In the genomic region with DNA sequence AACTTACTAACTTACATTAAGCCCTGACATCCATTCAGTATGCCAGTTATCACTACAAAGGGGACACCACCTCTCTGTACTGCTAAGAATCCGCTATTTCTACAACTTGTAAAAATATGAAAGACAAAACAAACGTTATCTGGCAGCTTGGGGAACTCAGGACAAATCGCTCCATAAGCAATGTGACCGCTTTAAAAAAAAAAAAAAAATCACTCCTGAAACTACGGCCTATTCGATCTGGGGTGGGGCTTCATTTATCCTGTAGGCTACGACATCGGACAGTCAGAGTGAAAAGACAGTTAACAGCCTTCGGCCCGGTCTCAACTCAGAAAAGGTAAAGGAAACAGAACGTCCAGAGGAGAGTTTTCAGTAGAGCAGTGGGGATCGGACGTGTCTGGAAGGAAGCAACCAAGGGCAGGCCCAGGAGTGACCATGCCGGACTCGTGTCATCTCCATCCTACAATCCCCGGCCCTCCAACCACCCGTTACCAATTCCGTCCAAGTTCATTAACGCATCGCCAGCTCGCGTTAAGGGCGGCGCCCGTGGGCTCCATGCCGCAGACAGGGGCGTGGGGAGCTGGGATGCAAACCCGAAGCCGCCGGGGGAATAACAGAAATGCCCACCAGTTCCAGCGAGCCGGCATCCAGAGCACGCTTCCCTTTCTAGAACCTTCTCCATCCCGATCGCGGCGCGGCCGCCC, we compare ENCODE assay signal across 8 mouse cellular contexts. TPM values are rescaled to one million over a fixed set of nuclear protein-coding genes. Genes with fewer than 3 reads are reported as not detected.
DNase-seq lines count a peak whose midpoint lies in the region; ATAC-seq and TF ChIP-seq lines count a peak whose summit lies in the region.

No protein-coding gene starts in this region.

- peak overlapping the region; percentile 100 for H3K9ac ChIP-seq in liver, postnatal 0 days (replicated peaks)

- peak; percentile 11 to 21 for DNase-seq in frontal cortex, postnatal 25 days (ENCODE audit: low spot score in 2 of 2)
- no peak for DNase-seq in frontal cortex, adult 2 months (ENCODE audit: extremely low spot score in 1 of 2, low spot score in 1 of 2)
- peak in 1 of 2 experiments; percentile 2 for DNase-seq in spleen, adult 2 months (ENCODE audit: low read depth in 1 of 2, low spot score in 2 of 2)
- DNase-seq in spleen, postnatal 14 days (ENCODE audit: low spot score in 2 of 2): no peak
- DNase-seq in frontal cortex, postnatal 36 days (ENCODE audit: low spot score in 2 of 2): peak; percentile 11 to 19
- no peak for DNase-seq in liver, postnatal 0 days
- no peak for DNase-seq in B cell, adult 2 months
- DNase-seq in spleen, postnatal 36 days (ENCODE audit: low spot score in 2 of 2): no peak

- WGBS in spleen, adult 2 months: under 1% methylated on average over 39 of the region's 39 CpGs
- under 1% methylated on average over 36 of the region's 39 CpGs for WGBS in liver, postnatal 0 days (ENCODE audit: insufficient replicate concordance)

- H3K27me3 ChIP-seq in spleen, adult 2 months (ENCODE audit: control insufficient read depth, insufficient read depth, low read length): no peaks in the 10 kb centered on the region
- no peaks in the 10 kb centered on the region for H3K27me3 ChIP-seq in liver, postnatal 0 days (ENCODE audit: insufficient read depth, low read length)

- H3K9me3 ChIP-seq in liver, postnatal 0 days (ENCODE audit: low read length): no peaks in the 10 kb centered on the region

- TF ChIP-seq POLR2A in spleen, adult 2 months (IDR thresholded peaks at IDR 0.05; ENCODE audit: low read depth, low read length): no peak

- ATAC-seq in liver, postnatal 0 days: peak; percentile 44

- peaks cover 14% of the 10 kb centered on the region for H3K36me3 ChIP-seq in spleen, adult 2 months (ENCODE audit: control insufficient read depth, insufficient read depth, low read length)
- H3K36me3 ChIP-seq in liver, postnatal 0 days (replicated peaks; ENCODE audit: insufficient read depth, low read length): peaks cover 33% of the 10 kb centered on the region

- TF ChIP-seq CTCF in spleen, adult 2 months (IDR thresholded peaks at IDR 0.05; ENCODE audit: extremely low read depth, insufficient read depth, insufficient read length, insufficient replicate concordance): no peak
- TF ChIP-seq CTCF in liver, postnatal 0 days (IDR thresholded peaks at IDR 0.05; ENCODE audit: low read depth): no peak

- H3K27ac ChIP-seq in spleen, adult 2 months (ENCODE audit: insufficient read depth, low read length): peak overlapping the region; percentile 81
- H3K27ac ChIP-seq in liver, postnatal 0 days (ENCODE audit: low read depth): peak overlapping the region; percentile 98

- H3K4me1 ChIP-seq in spleen, adult 2 months (ENCODE audit: control insufficient read depth, insufficient read depth, insufficient read length): no peaks in the 10 kb centered on the region
- peaks cover 17% of the 10 kb centered on the region for H3K4me1 ChIP-seq in liver, postnatal 0 days (ENCODE audit: insufficient read depth)

- H3K4me2 ChIP-seq in liver, postnatal 0 days (ENCODE audit: low read depth, low read length): peak overlapping the region; percentile 96

- peak overlapping the region; percentile 94 for H3K4me3 ChIP-seq in spleen, adult 2 months (ENCODE audit: extremely low read depth, insufficient read depth, insufficient read length)
- peak overlapping the region; percentile 100 for H3K4me3 ChIP-seq in liver, postnatal 0 days (ENCODE audit: low read depth, low read length)

- TF ChIP-seq EP300 in liver, postnatal 0 days (IDR thresholded peaks at IDR 0.05; ENCODE audit: low read depth): no peak

RNA-seq across cellular contexts. Expression of a gene that starts 0.6 kb away (rescaled TPM):
- polyA plus RNA-seq in frontal cortex, adult 2 months (2012; rRNA removed): 131 and 149 TPM in 2 replicates
- polyA plus RNA-seq in spleen, adult 2 months (2012; rRNA removed): 14.5 and 15.0 TPM in 2 replicates
- polyA plus RNA-seq in liver, postnatal 0 days (2015; fragmentation: Nextera tagmentation; extraction: Ambion mirVana): 169 and 170 TPM in 2 replicates

RNA-seq across cellular contexts. Expression of a gene that starts 40.6 kb away (rescaled TPM):
- 64.9 and 69.2 TPM in 2 replicates for polyA plus RNA-seq in frontal cortex, adult 2 months (2012; rRNA removed)
- 8.9 and 15.6 TPM in 2 replicates for polyA plus RNA-seq in spleen, adult 2 months (2012; rRNA removed)
- 21.8 and 23.6 TPM in 2 replicates for polyA plus RNA-seq in liver, postnatal 0 days (2015; fragmentation: Nextera tagmentation; extraction: Ambion mirVana)

RNA-seq across cellular contexts. Expression of a gene that starts 54.7 kb away (rescaled TPM):
- 10.5 and 11.6 TPM in 2 replicates for polyA plus RNA-seq in frontal cortex, adult 2 months (2012; rRNA removed)
- polyA plus RNA-seq in spleen, adult 2 months (2012; rRNA removed): 2.5 and 3.1 TPM in 2 replicates
- polyA plus RNA-seq in liver, postnatal 0 days (2015; fragmentation: Nextera tagmentation; extraction: Ambion mirVana): 4.6 and 5.2 TPM in 2 replicates

RNA-seq across cellular contexts. Expression of a gene that starts 58.0 kb away (rescaled TPM):
- 1.3 and 1.7 TPM in 2 replicates for polyA plus RNA-seq in frontal cortex, adult 2 months (2012; rRNA removed)
- 0.69 and 0.78 TPM in 2 replicates for polyA plus RNA-seq in spleen, adult 2 months (2012; rRNA removed)
- polyA plus RNA-seq in liver, postnatal 0 days (2015; fragmentation: Nextera tagmentation; extraction: Ambion mirVana): 0.08 TPM in 1 of 2 replicates, not detected in the other

Comparison
In these comparisons a context has a peak if more than half of its experiments do, and no peak if none do; other contexts are left out.
1. DNase-seq: peak in frontal cortex, postnatal 25 days (2 of 2) and frontal cortex, postnatal 36 days (2 of 2); none in frontal cortex, adult 2 months (0 of 2), spleen, postnatal 14 days (0 of 2), liver, postnatal 0 days (single experiment), B cell, adult 2 months (0 of 2) and spleen, postnatal 36 days (0 of 2).